Mouse (Mus musculus) kidney, adult 18-20 months (tissue): ENCODE measurements around the gene Dlg2.
"Not testable (repeated sequence)": the region's sequence is repeated elsewhere in the genome, so short reads cannot be mapped to it uniquely, and the experiment has no call there.

Source experiments
- DNase-seq: peaks from one replicate; pipeline ENCODE4 v3.0.0; 2021

Dlg2 gene

DNA sequence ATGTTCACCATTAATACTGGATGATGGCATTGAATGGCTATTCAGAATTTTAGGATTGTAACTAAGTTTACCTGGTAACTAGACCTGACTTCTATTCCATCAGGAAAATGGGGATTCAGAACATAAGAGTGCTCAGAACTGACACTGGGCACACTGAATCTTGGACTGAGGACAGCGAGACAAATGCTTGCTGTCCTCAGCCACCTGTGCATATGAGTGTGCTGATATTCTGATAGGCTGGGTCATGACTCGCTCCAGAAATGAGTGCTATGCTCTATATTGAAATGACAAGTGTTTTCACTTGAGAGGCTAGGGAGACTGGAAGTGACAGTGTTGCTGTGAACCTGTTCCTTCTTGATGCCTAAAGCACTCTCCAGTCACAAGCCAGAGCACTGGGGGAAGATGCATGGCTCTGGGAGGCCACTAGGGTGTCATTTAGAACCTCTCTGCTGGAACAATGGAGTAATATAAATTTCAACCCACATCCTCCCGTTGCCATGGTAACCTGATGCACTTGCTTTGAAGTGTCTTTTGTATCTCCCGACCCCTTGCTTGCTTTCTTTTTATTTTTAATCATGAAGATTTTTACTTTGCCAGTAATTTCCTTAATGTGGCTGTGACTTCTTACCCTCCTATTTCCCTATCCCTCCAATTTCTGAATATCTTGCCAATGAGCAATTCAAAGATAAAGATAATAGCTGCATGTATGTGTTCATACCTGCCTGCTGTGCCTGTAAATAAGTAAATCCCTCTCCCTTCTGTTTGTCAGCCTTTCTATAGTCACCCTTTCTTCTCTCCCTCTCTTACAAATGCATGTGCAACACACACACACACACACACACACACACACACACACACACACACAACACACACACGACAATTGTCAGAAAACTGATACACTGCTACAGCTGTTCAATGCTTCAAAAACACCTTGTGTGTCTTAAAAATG, 367.1 kb downstream of the Dlg2 start:
- no peak for DNase-seq

DNA sequence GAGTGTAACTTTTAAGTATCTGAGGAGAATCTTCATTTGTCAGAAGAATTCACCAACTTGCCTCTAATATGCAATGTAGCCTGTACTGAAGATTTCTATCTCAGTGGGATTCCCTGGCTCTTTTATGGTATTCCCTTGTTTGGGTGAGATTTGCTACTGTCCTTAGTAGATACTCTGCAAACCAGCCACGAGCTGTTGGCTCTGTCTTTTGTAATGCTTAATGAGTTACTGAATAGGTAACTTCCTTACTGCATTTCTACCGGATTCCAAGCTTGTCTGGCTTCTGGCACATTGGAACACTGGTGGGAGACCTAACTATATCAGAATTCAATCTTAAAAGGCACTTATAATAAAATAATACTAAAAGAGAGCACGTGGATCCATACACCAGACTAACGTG, 400.3 kb downstream of the Dlg2 start:
- not testable (repeated sequence) for DNase-seq

DNA sequence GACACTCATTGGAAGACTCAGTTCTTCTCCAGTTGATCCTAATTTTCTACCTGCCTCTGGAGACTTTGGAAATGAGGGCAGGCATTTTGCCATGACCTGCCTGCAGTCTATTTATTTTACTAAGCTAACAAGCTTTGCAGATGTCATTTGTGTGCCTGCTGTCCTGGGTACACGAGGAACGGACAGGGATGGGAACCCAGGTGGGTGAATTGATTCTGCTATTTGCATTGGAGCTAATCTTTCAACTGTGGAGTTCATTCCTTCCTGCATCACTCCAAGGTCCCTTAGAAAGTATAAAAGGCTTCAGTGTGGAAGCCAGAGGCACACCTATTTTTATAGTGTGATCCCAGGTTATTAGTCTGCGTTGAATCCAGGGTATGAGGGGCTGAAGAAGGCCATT, 406.3 kb downstream of the Dlg2 start:
- DNase-seq, result no peak

DNA sequence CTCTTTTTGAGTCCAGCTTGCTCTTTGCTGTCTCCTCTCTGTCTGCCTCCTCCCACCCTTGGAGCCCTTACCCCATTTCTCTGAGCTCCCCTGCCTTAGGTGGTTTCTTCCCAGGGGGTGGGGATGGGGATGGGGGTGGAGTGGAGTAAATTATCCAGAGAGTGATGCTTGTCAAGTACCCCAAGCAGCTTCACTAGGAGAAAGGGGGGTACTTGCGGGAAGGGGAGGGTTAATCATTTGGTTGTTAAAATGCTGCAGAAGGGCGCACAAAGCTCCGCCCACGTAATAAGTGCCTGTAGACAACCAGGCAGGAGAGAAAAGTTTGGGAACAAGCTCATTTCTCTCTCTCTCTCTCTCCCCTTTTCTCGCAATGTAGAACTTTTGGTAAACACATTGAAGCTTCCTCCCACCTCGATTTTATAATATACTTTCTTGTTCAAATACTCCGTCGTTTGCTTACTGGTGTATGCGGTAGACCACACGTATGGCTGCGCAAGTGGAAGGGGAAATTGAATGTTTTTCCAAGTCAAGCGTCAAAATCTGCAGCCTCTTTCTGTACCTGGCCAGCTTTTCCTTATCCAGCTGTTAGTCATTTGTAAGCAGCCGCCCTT, 410.0 kb downstream of the Dlg2 start:
- DNase-seq, result no peak

DNA sequence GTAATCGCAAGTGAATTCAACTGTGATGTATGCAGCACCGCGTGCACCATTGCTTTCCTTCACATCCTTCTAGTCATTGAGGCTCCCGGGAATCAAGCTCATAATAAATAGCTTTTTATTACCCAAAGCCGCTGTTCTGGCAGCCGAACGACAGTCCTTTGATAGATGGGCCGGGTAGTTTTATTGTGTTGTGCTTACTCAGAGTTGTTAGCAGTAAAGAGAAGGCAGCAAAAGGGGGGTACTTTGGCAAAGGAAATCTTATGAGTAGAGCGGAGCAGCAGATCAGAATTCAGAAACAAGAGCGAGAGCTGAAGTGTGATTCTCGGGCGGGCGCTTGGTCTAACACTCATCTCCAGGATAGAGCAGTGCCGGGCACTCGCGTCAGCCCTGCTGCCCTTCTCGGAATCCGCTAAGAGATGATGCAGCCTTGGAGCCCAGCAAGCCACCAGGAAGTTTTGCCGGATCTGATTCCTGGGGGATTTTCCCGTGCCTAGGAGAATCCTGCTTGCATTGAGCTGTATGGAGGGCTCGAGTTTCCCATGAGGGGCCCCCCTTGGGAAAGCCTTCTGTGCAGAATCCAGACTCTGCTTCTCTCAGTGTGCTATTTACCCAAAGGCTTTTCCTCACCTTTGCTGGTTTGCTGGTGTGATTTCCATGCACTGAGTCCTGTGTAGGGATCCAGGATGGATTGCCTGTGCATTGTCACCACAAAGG, 410.7 kb downstream of the Dlg2 start:
- DNase-seq, result no peak

DNA sequence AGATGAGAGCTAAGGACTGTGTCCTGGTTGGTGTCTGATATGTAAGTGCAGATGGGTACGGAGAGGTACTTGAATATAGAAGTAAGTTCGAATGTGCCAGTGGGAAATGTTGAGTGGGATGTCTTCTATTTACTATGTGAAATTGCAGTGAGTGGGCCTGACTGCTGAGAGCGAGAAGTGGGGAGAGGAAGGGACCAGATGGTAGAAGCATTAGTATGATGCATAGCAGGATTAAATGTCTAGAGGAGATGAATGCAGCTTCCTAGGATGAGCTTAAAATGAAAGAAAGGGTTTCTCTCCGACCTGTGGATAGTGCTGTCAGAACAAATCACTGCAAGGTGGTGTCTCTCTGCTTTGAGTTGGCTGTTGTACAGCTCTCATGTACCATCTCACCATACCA, 451.0 kb downstream of the Dlg2 start:
- DNase-seq, result no peak

DNA sequence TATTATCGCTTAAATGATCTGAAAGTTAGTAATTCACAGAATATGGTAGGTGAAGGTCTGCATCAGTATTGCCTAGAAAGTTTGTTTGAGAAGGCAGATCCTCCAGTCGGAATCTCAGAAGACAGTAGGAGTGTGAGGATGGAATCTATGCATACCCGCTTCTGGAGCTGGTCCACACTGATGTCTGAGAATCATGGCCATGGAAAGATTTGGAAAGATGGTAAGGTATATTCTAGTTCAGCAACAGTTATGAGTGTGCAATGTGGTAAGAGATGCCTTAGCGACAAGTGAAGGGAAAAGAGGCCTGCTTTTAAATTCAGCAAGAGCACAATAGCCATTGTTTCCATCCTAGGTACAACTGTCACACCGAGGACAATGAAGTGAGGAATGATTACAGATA, 464.3 kb downstream of the Dlg2 start:
- no peak for DNase-seq

DNA sequence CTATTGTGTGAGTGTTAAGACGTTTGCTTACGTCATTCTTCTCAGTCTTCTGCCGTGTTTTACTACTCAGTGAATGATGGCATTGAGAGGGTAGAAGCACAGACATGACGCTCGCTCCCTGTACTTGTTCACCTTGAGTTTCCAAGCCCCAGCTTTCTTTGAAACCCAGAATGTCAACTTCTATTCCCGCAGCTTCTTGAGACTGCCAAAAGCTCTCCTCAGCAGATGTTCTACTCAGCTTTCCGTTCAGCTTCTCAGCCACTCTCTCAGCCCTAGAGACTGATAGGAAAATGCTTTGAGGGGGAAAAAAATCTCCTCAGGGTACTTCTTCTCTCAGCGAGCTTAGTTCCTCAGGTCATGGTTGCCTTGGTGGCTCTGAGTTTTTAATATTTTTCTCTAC, 470.6 kb downstream of the Dlg2 start:
- no peak for DNase-seq

DNA sequence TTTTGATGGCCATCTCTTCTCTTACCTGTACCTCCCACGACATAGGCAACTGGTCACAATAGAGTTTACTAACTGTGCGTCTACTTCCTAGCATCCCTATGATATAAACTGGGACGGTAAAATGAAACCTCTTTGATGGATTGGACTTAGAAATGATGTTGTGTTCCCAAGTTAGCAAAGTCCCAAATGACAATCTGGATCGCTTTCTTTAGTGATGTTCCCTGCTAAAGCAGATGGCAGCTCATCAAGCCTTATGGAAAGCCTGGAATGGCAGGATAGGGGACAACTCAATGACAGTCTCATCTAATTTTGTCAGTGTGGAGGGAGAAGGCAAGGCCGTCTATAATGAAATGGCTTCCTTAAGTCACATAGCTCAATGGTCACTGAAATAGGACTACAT, 472.7 kb downstream of the Dlg2 start:
- no peak for DNase-seq

DNA sequence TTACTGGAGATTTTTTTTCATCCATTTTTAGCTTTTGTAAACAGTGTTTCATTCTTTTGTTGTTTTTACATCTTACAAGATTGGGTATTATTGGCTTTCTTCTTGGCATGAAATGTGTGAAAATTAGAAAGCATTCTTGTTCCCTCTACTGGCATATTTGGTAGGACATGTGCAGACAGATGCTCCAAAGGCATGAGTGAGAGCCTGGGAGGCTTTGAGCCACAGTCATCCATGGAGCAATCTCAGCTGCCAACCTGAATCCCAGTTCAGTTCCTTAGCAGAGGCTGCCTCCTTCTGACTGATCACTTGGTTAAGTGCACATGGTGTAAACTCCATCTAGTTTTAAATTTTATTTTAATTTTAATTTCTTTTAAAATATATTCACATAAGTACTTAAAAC, 500.8 kb downstream of the Dlg2 start:
- DNase-seq, result no peak

DNA sequence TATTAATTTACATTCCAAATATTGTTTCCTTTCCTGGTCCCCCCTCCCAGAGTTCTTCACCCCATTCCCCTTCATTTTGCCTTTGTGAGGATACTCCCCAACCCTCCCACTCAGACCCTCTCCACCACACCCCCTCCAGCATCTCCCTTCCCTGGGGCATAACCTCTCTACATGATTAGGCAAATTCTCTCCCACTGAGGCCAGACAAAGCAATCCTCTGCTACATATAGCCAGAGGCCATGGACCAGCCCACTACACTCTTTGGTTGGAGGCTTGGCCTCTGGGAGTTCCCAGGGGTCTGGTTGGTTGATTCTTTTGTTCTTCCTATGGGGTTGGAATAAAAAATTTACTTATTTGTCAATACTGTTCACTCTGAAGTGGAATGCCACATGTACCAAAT, 505.6 kb downstream of the Dlg2 start:
- no peak for DNase-seq

DNA sequence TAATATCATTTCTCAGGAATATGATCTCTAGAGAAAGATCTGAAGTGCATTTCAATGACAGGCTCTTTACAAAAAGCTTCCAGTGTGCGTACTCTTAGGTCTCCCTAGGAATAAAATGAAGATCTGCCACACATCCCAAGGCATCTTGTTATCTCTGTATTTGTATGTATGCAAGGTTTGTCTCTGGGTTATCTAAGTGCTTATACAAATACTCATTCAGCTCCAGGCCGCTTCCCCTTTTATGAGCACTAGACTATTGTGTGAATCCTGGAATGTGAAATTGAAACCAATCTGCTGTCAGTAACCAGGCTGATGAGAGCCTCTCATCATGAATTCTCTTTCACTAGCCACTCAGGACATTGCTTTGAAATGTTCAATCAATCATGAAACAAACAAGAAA, 534.2 kb downstream of the Dlg2 start:
- no peak for DNase-seq

DNA sequence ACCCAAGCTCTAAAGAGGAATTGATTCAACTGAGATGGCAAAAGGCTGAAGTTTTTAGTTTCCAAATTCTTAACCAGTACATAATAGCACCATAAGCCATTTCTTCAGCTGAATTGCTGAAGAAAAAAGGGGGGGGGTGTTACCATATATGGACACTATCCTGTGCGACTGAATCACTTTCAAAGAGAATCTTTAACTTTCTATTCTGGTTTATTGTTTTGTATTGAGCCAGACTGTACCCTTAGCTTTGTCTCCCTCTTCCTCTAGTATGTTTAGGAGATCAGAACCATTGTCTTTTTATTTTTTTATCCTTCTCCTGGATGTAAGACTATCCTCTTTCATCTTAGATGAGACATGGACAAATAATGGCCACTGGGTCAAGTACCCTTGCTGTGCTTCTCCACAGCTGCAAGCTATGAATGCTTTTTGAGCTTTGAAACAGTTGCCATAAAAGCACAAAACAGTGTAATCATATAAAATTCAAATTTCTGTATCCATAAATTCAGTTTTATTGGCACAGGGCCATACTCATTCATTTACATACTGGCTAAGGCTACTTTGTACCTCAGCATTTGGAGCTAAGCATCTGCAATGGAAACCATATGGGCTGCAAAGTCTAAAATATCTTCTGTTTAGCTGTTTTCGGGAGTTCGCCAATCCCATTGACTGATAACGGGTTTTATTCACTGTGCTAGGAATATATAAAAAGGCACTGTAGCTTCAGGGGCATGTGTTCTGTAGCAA, 568.7 kb downstream of the Dlg2 start:
- DNase-seq, result no peak

DNA sequence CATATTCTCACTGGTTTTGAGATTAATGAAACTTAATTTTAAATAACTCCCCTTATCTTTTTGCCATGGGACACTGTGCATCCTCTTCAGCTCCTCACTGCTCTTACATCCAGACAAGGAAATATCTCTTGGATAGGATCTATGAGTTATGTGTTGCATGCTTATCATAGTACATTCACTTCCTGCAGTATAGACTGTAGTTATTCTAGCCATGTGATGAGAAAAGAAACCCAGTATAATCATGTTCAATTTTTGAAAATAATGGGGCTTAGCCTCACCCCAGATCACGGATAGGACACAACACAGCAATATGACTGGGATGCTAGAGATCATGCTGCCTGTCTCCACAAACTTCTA, 569.2 kb downstream of the Dlg2 start:
- no peak for DNase-seq

DNA sequence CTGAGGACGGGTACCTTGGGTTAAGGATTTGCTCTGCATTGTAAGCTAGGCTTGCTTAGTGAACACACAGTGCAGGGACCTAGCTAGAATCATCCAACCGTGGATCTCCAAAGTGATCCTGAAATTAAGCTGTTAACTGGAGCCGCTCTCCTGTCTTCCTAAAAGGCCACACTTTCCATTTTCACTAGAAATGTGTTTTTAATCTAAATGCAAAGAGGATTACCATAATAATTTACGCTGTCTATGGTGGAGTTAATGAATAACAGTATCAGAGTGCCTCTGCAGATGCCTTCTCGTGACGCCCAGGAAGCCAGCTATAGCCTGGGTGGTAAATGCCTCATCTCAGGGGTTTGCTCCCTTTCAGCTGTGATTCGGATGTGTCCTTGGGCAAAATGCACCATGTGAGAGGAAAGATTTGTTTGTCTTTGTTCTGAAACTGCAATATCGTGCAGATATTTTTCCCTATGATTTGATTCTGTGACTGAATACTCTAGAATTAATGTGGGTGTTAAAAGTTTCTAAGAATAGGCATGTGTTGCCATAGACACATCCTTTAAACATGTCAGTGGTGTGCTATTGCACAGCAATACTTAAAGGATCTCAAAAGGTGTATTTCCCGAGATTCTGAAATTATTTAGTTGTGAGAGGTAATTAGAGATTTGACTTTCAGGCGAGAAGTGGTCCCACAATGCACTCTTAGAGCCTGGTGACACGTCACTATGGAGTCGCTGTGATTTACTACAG, 587.0 kb downstream of the Dlg2 start:
- DNase-seq, result no peak

DNA sequence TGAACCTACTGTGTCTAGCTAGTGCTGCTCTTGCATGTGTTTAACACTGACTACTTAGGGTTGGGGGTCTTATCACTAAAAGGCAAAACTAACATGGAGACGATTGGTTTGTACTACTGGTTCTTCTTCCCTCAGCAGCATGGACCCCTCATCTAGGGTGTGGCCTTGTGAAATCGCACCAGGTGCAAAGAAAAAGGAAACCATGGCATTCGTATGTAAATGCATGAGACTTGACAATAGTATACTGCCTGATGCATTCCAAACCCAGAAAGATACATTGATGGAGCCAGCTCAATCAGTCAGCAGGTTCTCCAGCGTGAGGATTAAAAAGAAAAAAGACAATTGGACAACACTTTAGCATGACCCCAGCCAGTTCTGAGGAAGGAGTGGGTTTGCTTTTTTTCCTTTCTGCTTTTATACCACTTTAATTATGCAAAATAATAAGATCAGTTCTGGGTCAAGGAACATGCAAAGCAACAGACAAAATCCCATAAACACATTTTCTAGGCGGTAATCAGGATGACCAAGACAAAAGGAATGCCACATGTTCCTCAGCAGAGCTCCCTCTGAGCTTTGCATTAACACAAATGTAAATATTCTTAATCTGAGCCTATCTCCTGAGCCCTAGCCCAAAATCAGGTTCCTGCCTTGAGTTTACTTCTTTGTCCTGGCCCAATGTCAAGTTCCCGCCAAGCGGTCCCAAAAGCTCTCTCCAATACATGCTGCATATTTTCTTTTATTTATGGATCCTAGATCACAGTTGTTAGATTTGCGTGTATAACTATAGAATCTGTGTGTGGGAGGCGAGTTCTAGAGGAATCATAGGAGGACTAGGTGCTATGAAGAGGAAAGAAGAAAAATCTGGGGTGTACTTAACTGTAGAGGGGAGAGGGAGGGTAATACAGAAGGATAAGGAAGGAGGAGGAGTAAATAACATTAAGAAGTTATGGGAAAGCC, 595.6 kb downstream of the Dlg2 start:
- no peak for DNase-seq

DNA sequence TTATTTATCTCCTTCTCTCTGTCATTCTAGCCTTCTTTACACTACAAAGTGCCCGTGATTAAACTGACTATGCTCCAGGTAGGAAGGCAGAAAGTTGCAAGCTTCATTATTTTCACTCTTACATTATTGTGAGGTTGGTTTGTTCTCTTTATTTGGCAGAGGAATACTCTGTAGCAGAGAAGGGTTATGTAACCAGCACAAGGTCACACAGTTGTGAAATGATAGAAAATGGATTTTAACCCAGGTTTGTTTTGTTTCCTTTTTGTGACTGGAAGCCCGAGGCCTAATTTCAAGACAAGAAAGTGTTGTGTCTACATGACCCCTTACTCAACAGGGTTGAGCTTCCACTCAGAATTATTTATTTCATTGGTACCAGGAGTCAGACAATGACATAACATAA, 609.6 kb downstream of the Dlg2 start:
- DNase-seq, result no peak

DNA sequence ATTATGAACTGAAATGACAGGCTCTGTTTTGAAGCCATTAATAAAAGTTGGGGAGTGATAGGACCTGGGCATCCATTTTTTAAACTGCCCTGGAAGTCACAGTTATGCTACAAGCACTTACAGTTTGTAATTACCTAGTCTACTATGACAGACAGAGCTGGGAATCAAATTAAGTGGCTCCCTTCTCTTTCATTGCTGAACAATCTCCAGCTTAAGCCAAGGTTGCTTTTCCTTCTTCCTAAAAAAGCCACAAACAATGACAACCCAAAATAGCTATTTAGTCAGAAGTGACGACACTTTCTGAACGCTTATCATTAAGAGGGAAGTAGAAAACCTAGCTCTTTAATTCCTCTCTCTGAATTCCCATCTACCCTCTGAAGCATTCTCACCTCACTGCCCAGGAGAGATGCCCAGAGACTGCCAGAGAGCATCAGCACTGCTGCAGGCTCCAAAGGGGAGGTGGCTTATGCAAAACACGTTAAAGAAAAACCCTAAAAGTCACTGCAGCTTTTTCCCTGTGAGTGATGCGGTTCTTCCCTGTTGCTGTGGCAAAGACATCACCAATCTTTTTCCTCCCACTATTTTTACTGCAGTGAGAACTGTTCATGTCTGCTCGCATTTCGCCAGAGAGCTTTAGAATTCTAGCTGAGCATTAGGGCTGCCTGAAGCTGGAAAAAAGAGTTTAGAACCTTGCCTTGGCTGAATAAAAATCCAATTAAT, 612.9 kb downstream of the Dlg2 start:
- no peak for DNase-seq

DNA sequence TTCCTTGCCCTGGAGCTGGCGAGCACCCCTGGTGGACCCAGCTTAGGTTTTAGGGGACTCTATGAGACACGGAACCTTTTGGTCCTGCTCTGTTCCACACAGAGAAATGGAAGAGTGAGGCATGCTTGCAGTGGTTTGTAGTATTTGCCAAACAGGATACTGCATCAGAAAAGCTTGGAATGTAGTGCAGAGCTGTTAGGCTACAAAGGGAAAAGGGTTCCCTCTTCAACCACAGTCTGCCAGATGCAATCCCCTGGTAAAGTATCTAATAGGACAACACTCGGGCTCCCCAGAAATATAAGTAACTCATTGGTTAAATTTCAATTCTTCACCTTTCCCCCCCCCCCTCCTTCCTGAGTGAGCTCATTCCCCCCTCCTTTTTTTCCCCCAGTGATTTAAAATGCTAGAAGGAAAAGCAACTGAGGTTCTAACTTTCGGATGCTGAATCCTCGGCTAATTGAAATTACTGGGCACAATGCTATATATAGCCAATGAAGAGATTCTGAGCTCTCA, 613.9 kb downstream of the Dlg2 start:
- DNase-seq, result no peak
